Mouse (Mus musculus): ENCODE results near the gene Adh1. TPM values are rescaled to one million over a fixed set of nuclear protein-coding genes. Genes with fewer than 3 reads are reported as not detected.

Adh1 gene
- polyA plus RNA-seq, 1 experiment from 2014 or later: 6.7 TPM

GRCm38 (mm10) chr3:138302676-138303075 lies 41.9 kb downstream of the Adh1 start:
- no peak for ATAC-seq (ENCODE audit: low FRiP score, low read depth)
- H3K4me3 ChIP-seq: no peak overlapping the region
- H3K36me3 ChIP-seq: no peaks in the 10 kb centered on the region
- H3K27me3 ChIP-seq: no peaks in the 10 kb centered on the region
- H3K9me3 ChIP-seq: peaks cover 7% of the 10 kb centered on the region
- peaks cover 21% of the 10 kb centered on the region for H3K4me1 ChIP-seq
- no peak overlapping the region for H3K27ac ChIP-seq
- no peak overlapping the region for H3K4me2 ChIP-seq (replicated peaks)
- 44% methylated on average over 4 of the region's 4 CpGs for WGBS
- no peak overlapping the region for H3K9ac ChIP-seq

DNA sequence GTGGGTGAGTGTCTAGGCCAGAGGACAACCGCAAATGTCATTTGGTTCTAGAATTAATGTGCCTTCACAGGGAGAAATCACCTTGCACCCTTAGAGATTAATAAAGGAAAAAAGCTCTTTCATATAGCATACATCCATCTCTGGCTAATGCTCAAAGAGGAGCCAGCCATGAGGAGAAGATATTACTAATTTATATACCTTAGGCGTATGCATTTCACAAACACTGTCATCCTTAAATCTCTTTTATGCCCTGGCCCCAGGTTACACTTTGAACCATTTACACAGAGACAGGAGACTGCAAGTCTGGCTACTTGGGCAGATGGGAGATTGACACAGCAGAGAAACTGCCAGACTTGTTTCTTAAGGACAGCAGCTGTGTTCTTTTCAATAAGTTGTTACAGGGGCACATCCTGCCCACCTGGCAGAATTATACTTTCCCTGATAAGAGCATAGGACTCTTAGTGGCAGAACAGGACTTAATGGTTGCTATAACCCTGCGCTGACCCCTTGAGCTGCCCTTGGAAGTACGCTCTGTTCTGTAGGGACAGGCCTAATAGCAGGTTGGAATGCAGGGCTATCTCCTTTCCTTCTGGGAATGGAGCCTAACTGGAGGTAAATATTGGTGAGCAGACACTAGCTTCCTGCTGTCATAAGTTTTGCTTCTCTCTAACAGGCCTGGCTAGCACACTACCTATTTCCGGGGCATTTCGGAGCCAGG lies 43.1 kb downstream of the Adh1 start:
- no peak overlapping the region for H3K4me3 ChIP-seq
- no peaks in the 10 kb centered on the region for H3K27me3 ChIP-seq
- H3K27ac ChIP-seq: no peak overlapping the region
- no peak overlapping the region for H3K9ac ChIP-seq
- no peak overlapping the region for H3K4me2 ChIP-seq (replicated peaks)
- no peaks in the 10 kb centered on the region for H3K36me3 ChIP-seq
- no peak for ATAC-seq (ENCODE audit: low FRiP score, low read depth)
- H3K9me3 ChIP-seq: no peaks in the 10 kb centered on the region
- 48% methylated on average over 6 of the region's 6 CpGs for WGBS
- H3K4me1 ChIP-seq: peaks cover 21% of the 10 kb centered on the region

DNA sequence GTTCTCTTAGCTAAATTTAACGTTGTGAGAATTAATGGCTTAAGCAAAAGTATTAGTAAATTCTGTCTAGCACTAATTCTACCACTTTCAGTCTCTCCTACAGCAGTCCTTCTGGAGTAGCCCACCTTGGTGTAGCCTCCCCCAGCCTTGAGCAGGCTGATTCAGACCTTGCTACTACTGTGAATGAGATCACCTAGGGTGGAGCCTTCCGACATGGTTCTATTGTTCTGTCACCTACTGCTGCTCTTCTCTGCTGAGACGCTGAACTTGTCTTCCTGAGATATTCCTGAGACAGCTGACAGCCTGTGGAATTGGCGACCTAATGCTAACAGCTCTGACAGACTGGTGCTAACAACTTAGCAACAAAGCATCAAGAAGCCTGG lies 43.7 kb downstream of the Adh1 start:
- H3K27me3 ChIP-seq: no peaks in the 10 kb centered on the region
- H3K27ac ChIP-seq: no peak overlapping the region
- no peak overlapping the region for H3K9ac ChIP-seq
- no peak overlapping the region for H3K4me2 ChIP-seq (replicated peaks)
- H3K36me3 ChIP-seq: no peaks in the 10 kb centered on the region
- no peak overlapping the region for H3K4me3 ChIP-seq
- H3K4me1 ChIP-seq: peaks cover 21% of the 10 kb centered on the region
- no peak for ATAC-seq (ENCODE audit: low FRiP score, low read depth)
- 40% methylated on average over 4 of the region's 4 CpGs for WGBS
- no peaks in the 10 kb centered on the region for H3K9me3 ChIP-seq

DNA sequence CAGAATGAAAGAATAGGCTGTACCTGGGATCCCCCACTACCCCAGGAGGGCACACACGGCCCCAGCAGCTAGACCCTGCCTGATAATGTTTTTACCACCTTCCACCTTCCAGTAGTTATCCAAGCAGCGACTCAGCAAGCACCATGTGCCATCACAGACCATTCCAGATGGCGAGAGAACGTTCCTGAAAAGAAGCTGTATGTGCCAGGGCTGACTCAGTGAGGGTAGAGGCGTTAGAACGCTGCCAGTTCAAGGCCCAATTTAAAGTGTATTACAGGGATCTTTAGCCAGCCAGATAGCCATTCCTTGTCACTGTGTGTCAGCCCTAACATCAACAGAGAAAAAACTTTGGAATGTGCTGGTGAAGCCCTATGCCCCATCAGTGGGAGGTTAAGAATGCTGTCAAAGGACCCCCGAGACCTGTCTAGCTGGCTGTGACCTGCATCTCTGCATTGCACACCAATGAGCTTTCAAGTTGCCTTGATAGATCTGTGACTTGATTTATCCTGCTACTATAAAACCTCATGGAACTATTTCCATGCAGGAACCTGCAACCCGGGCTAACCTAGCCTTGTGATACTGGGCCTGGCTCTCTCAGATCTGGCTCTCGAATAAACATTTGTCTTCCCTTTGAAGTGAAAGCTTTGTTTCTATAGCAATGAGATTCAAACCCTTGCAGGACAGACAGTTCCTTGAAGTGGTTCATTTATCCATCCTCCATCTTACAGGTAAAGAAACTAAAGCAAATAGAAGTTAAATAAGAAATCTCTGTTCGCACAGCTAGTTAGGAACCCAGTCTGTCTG lies 44.9 kb downstream of the Adh1 start:
- no peaks in the 10 kb centered on the region for H3K27me3 ChIP-seq
- H3K9ac ChIP-seq: no peak overlapping the region
- no peak for ATAC-seq (ENCODE audit: low FRiP score, low read depth)
- no peak overlapping the region for H3K27ac ChIP-seq
- 51% methylated on average over 10 of the region's 10 CpGs for WGBS
- H3K9me3 ChIP-seq: no peaks in the 10 kb centered on the region
- no peak overlapping the region for H3K4me2 ChIP-seq (replicated peaks)
- H3K4me1 ChIP-seq: peaks cover 21% of the 10 kb centered on the region
- H3K4me3 ChIP-seq: no peak overlapping the region
- no peaks in the 10 kb centered on the region for H3K36me3 ChIP-seq

DNA sequence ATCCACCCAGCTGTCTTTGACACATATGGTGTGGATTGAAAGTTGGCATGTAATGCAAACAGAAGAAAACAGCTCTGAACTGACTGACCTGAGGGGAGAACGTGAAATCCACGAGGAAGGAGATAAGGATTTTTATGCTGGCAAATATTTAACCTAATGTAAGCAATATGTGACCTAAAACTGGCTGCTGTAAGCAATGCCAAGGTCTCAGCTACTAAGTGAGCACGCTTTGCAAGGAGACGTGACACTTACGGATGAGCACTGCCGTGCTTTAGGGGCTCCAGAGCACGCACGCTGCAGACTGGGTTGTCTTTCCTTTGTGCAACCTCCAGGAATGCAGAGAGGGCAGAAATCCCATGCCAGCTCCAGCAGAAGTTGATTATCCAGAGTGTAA lies 45.5 kb downstream of the Adh1 start:
- H3K9ac ChIP-seq: no peak overlapping the region
- H3K27ac ChIP-seq: no peak overlapping the region
- peaks cover 21% of the 10 kb centered on the region for H3K4me1 ChIP-seq
- no peaks in the 10 kb centered on the region for H3K27me3 ChIP-seq
- no peaks in the 10 kb centered on the region for H3K36me3 ChIP-seq
- no peak overlapping the region for H3K4me3 ChIP-seq
- no peaks in the 10 kb centered on the region for H3K9me3 ChIP-seq
- no peak overlapping the region for H3K4me2 ChIP-seq (replicated peaks)
- WGBS: 22% methylated on average over 8 of the region's 8 CpGs
- no peak for ATAC-seq (ENCODE audit: low FRiP score, low read depth)

DNA sequence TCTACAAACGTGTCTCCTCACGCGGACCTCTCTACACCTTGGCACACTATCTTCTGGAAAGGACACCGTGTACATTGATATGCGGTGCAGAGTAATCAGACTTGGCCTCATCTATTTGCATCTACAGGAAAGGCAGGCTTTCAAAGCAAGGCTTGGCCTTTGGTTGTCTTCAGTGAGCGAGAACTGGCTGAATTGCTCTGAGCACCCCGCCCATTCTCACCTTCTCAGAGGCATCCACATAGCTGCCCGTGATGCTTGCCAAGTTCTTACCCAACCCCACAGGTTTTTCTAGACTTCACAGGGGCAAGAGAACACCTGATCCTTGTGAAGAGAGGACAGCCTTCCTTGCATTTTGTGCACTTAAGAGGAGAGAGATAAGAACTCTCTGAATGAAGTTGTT lies 49.1 kb downstream of the Adh1 start:
- Histone ChIP-seq H3K27me3 (no peaks in the 10 kb centered on the region), H3K27ac (no peak overlapping the region), H3K4me1 (peaks cover 12% of the 10 kb centered on the region), H3K36me3 (no peaks in the 10 kb centered on the region), H3K4me2 (replicated peaks) (no peak overlapping the region), H3K9me3 (no peaks in the 10 kb centered on the region), H3K9ac (no peak overlapping the region), H3K4me3 (no peak overlapping the region)
- 85% methylated on average over 8 of the region's 8 CpGs for WGBS
- ATAC-seq (ENCODE audit: low FRiP score, low read depth): no peak

- Histone ChIP-seq H3K4me2 (replicated peaks) (no peak overlapping the region), H3K4me1 (peaks cover 7% of the 10 kb centered on the region), H3K36me3 (no peaks in the 10 kb centered on the region), H3K4me3 (no peak overlapping the region), H3K9me3 (no peaks in the 10 kb centered on the region), H3K9ac (no peak overlapping the region), H3K27me3 (no peaks in the 10 kb centered on the region), H3K27ac (no peak overlapping the region)
- ATAC-seq (ENCODE audit: low FRiP score, low read depth): no peak
- WGBS: 88% methylated on average over 6 of the region's 6 CpGs
These were observed 50.2 kb downstream of the Adh1 start for GRCm38 (mm10) chr3:138311015-138311414.

GRCm38 (mm10) chr3:138312965-138313364 lies 52.2 kb downstream of the Adh1 start, which contains the start of gene Adh6a:
TSS of gene Adh6a (plus strand) at chr3:138313286.
- peaks cover 5% of the 10 kb centered on the region for H3K4me1 ChIP-seq
- WGBS: 75% methylated on average over 5 of the region's 5 CpGs

GRCm38 (mm10) chr3:138316908-138317472 lies 56.2 kb downstream of the Adh1 start:
- H3K27ac ChIP-seq: no peak overlapping the region
- H3K9ac ChIP-seq: no peak overlapping the region
- H3K9me3 ChIP-seq: no peaks in the 10 kb centered on the region
- H3K4me2 ChIP-seq (replicated peaks): no peak overlapping the region
- H3K4me1 ChIP-seq: peaks cover 5% of the 10 kb centered on the region
- no peak overlapping the region for H3K4me3 ChIP-seq
- no peak for ATAC-seq (ENCODE audit: low FRiP score, low read depth)
- no peaks in the 10 kb centered on the region for H3K27me3 ChIP-seq
- H3K36me3 ChIP-seq: no peaks in the 10 kb centered on the region
- 82% methylated on average over 2 of the region's 2 CpGs for WGBS

More at GRCm38 (mm10) chr3:138312965-138313364, 52.2 kb downstream of the Adh1 start, which contains the start of gene Adh6a:
- Histone ChIP-seq H3K4me2 (replicated peaks) (no peak within 1 kb of the TSS), H3K27me3 (no peaks in the 10 kb centered on the region), H3K27ac (no peak within 1 kb of the TSS), H3K36me3 (no peaks in the 10 kb centered on the region), H3K4me3 (no peak within 1 kb of the TSS), H3K9ac (no peak within 1 kb of the TSS), H3K9me3 (no peaks in the 10 kb centered on the region)
- no peak for ATAC-seq (ENCODE audit: low FRiP score, low read depth)

DNA sequence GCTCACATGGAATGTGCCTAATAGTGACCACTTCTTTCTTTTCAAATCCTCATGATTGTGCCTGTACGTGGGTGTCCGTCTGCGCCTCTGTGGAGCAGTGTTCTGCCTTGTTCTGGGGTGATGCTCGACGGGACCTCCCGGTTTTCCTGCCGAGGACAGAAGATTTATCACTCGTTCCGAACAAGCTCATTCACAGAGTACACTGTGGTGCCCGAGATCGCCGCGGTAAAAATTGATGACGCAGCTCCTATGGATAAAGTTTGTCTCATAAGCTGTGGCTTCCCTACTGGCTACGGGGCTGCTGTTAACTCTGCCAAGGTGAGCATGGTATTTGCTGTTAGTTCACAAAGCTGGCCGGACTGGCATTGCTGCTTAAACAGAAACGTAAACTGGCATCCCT lies 64.2 kb downstream of the Adh1 start:
- Histone ChIP-seq H3K27ac (no peak overlapping the region), H3K9me3 (no peaks in the 10 kb centered on the region; the same call in 1 of the 2 replicates), H3K27me3 (no peaks in the 10 kb centered on the region), H3K4me2 (replicated peaks) (no peak overlapping the region), H3K9ac (no peak overlapping the region), H3K36me3 (no peaks in the 10 kb centered on the region), H3K4me3 (no peak overlapping the region), H3K4me1 (no peaks in the 10 kb centered on the region)
- no peak for ATAC-seq (ENCODE audit: low FRiP score, low read depth)
- 91% methylated on average over 17 of the region's 17 CpGs for WGBS

- H3K27me3 ChIP-seq: no peaks in the 10 kb centered on the region
- no peak overlapping the region for H3K27ac ChIP-seq
- H3K4me3 ChIP-seq: no peak overlapping the region
- H3K9me3 ChIP-seq: no peaks in the 10 kb centered on the region; the same call in 1 of the 2 replicates
- no peak overlapping the region for H3K4me2 ChIP-seq (replicated peaks)
- 92% methylated on average over 6 of the region's 6 CpGs for WGBS
- H3K36me3 ChIP-seq: no peaks in the 10 kb centered on the region
- no peaks in the 10 kb centered on the region for H3K4me1 ChIP-seq
- no peak overlapping the region for H3K9ac ChIP-seq
- no peak for ATAC-seq (ENCODE audit: low FRiP score, low read depth)
These were observed 64.7 kb downstream of the Adh1 start for GRCm38 (mm10) chr3:138325466-138325865.

- no peaks in the 10 kb centered on the region for H3K27me3 ChIP-seq
- ATAC-seq (ENCODE audit: low FRiP score, low read depth): no peak
- no peaks in the 10 kb centered on the region for H3K36me3 ChIP-seq
- H3K9ac ChIP-seq: no peak overlapping the region
- WGBS: 77% methylated on average over 8 of the region's 8 CpGs
- no peaks in the 10 kb centered on the region for H3K4me1 ChIP-seq
- H3K9me3 ChIP-seq: no peaks in the 10 kb centered on the region
- H3K27ac ChIP-seq: no peak overlapping the region
- H3K4me2 ChIP-seq (replicated peaks): no peak overlapping the region
- H3K4me3 ChIP-seq: no peak overlapping the region
These were observed 73.1 kb downstream of the Adh1 start for GRCm38 (mm10) chr3:138333910-138334309.

Data from limb, embryonic 13.5 days (tissue).